Mouse (Mus musculus): Measurements from ENCODE around the gene Phf11c.
"Not testable (repeated sequence)": the region's sequence is repeated elsewhere in the genome, so short reads cannot be mapped to it uniquely, and the experiment has no call there.

Gene Phf11c

DNA sequence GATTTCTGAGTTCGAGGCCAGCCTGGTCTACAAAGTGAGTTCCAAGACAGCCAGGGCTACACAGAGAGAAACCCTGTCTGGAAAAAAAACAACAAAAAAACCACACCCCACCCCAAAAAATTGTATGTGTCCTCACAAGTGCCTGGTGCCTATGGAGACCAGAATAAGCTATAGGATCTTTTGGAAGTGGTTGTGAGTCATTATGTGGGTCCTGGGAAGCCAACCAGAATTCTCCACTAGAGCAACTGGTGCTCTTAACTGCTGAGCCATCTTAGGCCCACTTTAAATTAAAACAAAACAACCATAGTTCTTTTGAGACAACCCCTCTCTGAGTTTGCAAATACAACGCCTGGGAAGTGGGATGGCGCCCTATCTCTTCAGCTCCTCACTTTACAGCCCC is at the start of gene Phf11c:
TSS of gene Phf11c (minus strand) at position 101 of the 400 bp plus-strand sequence.
- no peak for DNase-seq (ENCODE audit: extremely low read depth, low read depth)

DNA sequence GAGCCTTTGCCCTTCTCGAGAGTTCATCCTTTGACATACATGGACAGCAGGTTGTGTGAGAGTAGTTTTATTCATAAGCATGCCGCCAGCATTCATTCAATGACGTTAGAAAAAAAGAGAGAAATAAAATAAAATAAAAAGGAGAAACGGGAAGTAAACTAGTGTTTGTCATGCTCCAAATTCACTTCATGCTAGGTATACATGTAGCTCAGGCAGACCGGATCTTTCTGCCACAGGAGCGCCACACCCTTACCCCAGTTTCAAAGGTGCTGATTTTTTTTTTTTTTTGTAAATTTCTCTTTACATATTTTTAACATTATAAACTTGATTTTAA is 46.3 kb upstream of the Phf11c start:
- peak; percentile 34 for DNase-seq (ENCODE audit: extremely low read depth, low read depth)

DNA sequence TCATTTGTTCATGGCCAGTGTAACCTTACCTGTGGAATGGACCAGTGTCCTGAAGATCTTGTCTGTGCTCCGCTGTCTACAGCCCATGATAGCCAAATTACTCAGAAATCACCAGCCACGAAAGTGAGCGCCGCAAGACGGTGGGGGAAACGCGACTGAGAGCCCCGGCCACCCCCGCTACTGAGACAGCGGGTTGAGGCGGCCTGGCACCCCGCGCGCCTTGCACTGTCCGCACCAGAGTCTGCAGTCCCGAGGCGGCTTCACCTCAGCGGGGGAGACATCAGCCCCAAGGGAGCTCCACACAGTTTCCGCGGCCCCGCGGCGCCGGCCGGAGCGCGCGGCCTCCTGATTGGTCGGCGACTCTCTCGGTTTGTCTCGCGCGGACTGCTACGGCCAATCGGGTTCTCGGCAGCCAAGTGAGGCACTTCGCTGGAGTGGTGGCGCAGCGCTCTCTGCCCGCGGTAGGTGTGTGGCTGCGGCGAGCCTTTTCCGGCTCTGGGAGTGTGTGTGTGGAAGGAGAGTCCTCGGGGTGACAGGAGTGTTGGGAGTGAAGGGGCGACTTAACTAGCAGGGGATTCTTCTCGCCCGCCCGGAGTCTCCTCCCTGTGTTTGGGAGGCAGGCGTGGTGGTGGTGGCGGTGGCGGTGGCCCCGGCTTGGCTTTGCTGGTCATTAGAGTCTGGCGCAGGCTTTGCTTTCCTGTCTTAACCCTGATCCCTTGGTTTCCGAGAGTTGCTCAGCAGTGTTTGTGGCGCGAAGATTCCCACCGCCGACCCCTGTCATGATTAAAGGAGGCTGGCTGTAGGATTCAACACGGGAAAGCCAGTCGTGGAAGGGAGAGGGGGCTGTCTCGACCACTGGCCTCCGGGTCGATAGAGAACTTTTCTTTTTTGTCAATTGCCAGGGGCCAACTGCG is 45.6 kb upstream of the Phf11c start, which contains the start of the genes Setdb2 and Cab39l:
TSS of gene Setdb2 (minus strand) at position 327 of the 914 bp plus-strand sequence.
TSS of gene Cab39l (plus strand) at position 415 of the 914 bp plus-strand sequence.
- DNase-seq (ENCODE audit: extremely low read depth, low read depth) = peak; percentile 82

DNA sequence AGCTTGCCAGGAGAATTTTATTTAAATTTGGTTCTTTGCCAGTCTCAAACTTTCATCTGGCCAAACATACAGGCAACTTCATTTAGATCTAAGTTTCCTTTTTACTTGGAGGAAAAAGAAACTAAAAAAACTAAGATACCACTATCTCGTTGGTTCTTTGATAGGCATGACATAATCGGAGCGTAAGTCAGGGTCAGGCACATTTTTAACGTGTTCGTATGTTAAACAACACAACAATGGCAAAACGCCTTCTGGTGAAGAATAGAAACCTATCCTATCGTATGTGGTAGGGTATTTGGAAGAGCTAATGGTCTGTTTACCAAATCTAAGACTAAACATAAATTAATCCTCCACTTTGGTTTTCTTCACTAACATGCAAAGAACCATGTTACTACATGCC is 44.9 kb upstream of the Phf11c start:
- peak; percentile 43 for DNase-seq (ENCODE audit: extremely low read depth, low read depth)

DNA sequence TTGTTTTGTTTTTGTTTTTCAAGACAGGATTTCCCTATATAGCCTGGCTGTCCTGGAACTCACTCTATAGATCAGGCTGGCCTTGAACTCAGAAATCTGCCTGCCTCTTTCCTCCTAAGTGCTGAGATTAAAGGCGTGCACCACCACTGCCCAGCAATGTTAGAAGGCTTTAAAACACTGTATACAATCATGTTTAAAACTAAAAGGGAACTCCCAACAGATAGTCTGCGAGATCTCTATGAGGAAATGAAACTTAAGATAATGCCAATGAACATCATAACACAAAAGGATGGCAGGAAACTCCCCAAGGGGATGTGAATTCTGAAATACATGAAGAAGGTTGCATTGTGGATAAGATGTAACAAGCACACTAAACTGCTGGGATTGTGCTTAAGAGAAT is 43.3 kb upstream of the Phf11c start:
- DNase-seq (ENCODE audit: extremely low read depth, low read depth) = peak; percentile 17

DNA sequence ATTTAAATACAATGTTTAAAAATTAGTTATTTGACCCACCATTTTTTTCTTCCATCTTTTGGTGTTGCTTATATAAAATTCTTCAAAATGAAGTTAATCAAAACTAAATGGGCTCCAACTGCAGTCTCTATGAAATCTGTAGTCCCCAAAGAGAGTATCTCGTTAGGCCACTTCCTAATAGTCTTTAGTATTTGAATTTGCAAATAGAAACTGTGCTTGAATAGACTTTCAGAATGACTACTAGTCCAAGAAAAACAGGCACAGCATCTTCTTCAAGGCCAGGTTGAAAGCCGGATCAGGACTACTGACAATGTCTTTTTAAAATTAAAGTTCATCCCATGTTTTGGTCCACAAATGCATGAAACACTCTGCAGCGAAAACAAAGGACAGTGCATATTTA is 42.2 kb upstream of the Phf11c start:
- DNase-seq (ENCODE audit: extremely low read depth, low read depth) = no peak

DNA sequence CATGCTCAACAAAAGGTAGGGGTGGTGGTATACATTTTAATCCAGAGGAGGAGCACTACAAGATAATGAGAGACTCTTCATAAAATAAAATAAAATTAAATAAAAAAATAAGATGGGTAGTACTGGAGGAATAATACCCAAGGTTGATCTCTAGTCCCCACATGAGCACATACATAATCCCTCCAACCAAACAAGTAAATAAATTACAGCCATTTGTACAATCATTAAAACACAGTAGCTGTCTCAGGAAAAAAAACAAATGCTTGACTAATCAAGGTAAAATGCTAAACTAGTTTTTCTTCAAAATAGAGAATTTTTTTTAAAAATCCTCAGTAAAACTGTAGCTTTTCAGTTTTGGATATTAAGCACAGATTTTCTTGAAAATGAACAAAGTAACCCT is 40.0 kb upstream of the Phf11c start:
- no peak for DNase-seq (ENCODE audit: extremely low read depth, low read depth)

DNA sequence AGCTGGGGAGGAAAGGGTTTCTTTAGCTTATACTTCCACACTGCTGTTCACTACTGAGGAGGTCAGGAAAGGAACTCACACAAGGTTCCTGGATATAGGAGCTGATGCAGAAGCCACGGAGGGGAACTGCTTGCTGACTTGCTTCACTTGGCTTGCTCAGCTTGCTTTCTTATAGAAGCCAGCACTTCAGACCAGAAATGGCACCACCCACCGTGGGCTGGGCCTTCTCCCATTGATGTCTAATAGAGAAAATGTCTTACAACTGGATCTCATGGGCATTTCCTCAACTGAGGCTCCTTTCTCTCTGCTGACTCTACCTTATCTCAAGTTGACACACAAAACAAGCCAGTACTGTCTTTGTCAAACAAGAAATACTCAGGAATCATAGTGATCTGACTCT is 38.7 kb upstream of the Phf11c start:
- DNase-seq (ENCODE audit: extremely low read depth, low read depth) = peak; percentile 37

DNA sequence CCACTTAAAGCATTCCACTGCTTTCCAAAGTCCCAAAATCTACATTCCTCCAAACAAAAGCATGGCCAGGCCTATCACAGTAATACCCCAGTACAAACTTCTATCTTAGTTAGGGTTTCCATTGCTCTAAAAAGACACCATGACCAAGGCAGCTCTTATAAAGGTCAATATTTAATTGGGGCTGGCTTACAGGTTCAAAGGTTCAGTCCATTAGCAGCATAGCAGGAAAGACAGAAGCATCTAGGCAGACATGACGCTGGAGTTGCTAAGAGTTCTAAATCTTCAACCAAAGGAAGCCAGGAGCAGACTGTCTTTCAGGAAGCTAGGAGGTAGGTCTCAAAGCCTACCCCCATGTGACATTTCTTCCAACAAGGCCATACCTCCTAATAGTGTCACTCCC is 35.4 kb upstream of the Phf11c start:
- DNase-seq (ENCODE audit: extremely low read depth, low read depth) = no peak

DNA sequence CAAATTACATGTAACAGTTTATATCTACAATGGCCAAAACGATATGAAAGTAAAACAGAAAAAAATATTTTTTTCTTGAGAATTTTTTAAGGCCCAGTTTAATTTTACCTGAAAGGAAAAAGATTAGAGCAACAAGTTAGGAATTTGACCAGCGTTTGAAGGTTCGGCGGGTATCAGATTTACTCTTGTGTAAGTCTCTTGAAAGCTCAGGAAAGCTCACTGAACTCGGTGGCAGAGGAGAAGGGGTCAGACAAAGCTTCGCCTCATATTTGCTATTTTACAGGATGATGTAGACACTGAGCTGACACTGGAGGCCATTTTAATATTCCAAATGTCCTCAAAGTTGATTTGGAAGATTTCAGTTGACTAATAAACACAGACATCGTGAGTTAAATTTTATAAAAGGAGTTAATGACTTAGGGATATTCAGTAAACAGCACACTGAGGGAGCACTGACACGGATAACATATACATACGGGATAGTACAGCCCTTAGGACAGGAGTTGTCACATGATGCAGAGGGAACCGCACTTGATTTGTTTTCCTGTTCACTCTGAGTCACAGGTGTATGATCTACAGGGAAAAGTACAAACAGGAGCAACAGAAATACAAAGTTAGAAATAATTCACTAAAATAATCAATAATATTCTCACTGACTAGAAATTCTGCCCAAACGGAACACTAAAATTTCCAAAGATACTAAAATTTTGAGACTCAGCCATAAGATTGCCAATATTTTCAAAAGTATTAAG is 27.9 kb upstream of the Phf11c start:
- DNase-seq (ENCODE audit: extremely low read depth, low read depth) = no peak

DNA sequence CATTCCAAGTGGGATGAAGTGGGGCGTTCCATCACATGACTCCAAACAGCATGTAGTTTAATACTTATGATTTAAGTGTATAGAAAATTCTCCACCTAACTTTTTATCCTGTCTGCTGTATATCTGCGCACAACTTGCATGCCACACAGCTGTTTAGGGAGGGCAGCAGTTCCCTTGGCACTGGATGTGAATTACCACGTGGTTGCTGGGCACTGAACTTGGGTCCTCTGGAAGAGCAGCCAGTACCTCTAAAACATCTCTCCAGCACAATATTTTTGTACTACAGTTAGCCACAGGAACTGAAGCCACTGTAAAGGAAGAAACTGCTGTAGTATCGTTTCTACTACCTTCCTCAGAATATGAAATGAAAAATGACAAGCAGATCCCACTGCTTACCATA is 23.0 kb upstream of the Phf11c start:
- DNase-seq (ENCODE audit: extremely low read depth, low read depth) = no peak

DNA sequence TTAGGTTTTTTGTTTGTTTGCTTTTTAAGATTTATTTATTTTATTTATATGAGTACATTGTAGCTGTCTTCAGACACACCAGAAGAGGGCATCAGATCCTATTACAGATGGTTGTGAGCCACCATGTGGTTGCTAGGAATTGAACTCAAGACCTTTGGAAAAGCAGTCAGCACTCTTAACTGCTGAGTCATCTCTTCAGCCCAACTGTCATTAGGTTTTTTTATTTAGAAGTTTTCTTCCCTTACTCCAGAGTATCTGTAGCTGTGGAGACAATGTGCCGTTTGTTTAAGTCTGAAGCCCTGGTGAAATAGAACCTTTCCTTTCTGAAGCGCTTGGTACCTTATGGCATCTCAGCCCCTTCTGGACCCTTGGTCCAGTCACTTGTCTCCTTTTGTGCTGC is 19.8 kb upstream of the Phf11c start:
- not testable (repeated sequence) for DNase-seq (ENCODE audit: extremely low read depth, low read depth)

DNA sequence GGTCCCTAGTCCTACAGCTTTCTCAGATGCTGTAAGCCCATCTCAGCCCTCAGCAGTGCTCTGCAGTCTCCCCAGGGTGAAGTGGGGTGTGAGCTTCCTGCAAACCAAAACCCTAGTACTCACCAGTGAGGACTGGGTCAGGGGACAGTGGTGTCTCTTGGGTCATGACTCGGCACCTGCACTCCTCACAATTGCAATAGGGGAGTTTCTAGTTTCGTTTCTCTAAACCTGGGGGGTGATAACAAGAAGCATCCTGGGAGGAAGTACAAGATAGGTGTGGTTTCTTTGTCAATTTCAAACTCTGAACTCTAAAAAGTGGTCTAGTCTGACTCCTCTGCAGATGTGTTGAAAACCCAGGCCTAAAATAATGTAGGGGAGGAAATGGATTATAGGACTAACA is 1.8 kb upstream of the Phf11c start:
- peak; percentile 8 for DNase-seq (ENCODE audit: extremely low read depth, low read depth)

DNA sequence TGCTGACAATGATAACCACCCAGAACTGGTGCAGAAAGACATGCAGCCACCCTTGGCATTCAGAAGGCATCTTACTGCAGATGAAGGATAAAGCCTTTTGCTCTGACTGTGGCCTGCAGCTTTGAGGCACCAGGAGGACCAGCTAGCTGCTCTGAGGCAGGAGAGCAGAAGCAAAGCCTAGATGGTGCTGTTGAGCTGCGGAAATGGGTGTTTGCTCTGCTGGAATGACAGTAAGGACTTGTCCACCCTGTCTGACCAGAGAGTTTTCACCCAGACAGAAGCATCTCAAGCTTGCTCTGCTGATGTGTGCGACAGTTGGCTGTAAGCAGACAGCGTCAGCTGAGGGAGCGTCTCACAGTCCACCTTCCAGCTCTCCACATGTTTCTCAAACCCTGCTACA is 5.0 kb downstream of the Phf11c start:
- not testable (repeated sequence) for DNase-seq (ENCODE audit: extremely low read depth, low read depth)

DNA sequence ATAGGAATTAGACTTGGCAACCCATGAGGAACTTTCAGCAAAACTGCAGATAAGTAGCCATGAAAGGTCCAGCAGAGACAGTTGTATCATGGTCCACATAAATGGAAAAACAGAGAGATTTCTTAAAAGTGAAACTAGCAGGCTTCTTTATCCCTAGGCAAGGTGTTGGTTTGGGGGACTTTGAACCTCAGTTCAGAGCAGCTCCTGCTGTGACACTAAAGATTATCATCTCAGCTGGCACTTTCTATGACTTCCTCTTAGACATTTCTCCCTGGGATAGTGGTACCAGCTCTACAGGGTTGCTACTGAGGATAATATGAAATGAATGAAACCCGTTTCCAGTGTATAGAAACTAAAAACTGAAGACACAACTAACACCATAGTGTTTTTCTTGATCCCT is 5.6 kb downstream of the Phf11c start:
- no peak for DNase-seq (ENCODE audit: extremely low read depth, low read depth)

DNA sequence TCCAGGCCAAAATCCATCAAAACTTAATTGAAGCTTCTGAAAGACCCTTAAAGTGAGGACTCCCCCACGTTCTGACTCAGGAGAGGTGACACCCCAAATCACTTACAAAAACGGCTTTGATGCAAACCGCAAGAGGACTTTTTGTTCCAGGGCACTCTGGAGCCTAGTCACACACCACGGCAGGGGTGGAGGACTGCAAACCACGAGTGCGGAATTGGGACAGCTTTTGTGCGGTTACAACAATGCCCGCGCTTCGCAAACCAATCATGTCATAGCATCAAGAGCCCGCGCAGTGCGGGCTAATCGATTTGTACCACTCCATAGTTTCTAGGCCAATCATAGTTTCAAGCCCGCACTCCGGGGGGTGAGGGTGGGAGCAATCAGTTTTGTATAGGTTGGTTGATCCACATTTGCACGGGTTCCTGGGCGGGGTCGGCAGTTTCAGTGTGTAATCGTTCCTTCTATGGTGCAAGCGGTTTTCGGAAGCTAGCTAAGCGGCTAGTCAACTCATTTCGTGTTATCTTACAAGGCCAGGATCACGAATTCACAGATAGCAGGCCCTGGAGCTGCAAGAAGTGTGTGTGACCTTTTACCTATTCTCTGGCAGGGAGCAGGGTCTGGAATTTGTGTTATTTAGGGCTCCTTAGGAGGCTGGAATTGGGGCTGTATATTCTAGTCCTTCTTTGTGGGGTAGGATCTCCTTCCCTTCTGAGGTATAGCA is 24.7 kb downstream of the Phf11c start:
- peak; percentile 76 for DNase-seq (ENCODE audit: extremely low read depth, low read depth)

DNA sequence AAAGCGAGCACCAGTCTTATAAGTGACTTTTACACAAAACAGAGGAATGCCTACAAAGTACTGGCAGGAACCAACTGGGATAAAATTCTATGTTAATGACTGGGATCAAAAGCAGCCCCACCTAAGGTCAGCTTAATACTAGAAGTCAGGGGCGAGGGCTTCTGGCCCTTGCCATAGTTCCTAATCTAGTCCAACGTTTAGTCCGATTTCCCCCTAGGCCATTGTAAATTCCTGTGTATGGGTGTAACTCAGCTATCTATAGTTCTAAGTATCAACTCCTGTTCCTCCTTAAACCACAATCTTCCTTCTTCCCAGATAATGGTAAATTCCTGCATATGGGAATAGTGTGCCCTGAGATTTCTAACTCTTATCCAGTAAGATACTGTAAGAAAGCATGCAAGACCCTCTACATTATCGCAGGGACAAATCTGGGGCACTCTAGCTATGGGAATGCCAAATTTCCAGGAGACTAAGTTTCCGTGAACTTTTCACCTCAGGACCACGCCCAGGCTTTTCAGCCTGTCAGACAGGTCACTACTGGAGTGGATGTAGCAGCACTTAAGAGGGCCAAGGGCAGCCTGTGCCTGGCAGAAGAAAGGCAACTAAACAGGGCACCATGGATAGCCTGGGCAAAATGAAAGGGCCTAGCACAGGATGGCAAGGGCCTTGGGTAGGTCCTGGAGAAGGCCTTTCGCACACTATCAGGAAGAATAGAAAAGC is 28.6 kb downstream of the Phf11c start:
- no peak for DNase-seq (ENCODE audit: extremely low read depth, low read depth)

DNA sequence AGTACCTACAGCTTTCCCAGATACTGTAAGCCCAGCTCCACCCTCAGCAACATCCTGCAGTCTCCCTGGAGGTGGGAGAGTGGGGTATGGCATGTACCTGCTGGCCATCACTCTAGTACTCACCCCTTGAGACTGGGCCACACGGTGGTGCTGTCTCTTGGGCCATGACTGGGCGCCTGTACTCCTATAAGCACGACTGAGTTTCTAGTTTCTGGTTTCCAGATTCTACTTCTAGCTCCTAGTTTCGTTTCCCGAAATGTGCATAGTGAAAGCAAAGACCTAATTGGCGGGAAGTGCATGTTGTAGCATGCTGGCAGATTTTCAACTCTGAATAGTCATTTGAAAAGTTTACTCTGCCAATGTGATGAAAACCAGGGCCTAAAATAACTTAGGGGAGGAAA is 29.9 kb downstream of the Phf11c start, which contains the start of gene Phf11d:
TSS of gene Phf11d (minus strand) at position 227 of the 401 bp plus-strand sequence.
- no peak for DNase-seq (ENCODE audit: extremely low read depth, low read depth)

DNA sequence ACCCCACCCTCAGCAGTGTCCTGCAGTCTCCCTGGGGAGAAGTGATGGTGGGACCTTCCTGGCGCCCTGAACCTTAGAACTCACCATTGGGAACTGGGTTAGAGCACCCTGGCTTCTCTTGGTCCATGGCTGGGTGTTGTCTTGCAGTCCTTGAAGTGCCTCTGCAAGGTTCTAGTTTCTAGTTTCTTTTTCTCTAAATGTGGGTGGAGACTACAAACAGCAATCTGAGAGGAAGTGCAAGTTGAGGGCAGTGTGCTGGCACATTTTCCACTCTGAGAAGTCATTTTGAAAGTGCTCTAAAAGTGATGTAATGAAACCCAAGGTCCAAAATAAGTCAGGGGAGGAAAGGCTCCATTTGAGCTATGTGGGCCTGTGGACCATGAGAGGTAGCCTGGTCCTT is 54.0 kb downstream of the Phf11c start, which contains the start of gene Phf11b:
TSS of gene Phf11b (minus strand) at position 163 of the 400 bp plus-strand sequence.
- DNase-seq (ENCODE audit: extremely low read depth, low read depth) = not testable (repeated sequence)

DNA sequence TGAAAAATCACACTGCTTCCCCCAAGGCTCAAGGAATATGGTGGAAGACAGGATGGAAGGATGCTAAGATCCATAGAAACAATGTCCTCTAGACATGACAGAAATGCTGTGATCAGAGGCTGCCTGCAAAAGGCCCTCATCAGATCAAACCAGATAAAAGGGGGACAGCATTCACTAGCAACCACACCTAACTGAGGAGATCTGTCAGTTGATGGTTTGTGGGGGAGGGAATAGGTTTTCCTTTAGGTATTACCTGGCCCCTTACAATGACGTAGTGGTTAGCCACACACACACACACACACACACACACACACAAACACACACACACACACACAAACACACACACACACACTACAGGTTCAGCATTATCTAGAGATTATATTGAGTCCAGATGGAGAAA is 55.6 kb downstream of the Phf11c start:
- no peak for DNase-seq (ENCODE audit: extremely low read depth, low read depth)

DNA sequence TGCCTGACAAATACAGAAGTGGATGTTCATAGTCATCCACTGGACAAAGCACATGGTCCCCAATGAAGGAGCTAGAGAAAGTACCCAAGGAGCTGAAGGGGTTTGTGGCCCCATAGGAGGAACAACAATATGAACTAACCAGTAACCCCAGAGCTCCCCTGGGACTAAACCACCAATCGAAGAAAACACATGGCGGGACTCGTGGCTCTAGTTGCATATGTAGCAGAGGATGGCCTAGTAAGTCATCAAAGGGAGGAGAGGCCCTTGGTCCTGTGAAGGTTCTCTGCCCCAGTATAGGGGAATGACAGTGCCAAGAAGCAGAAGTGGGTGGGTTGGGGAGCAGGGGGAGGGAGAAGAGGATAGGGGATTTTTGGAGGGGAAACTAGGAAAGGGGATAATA is 59.1 kb downstream of the Phf11c start:
- not testable (repeated sequence) for DNase-seq (ENCODE audit: extremely low read depth, low read depth)

Data from MEL-GATA-1-ER (cell line).